Mouse (Mus musculus): Measurements from ENCODE around the gene Olfr1348. TPM values are rescaled to one million over a fixed set of nuclear protein-coding genes. Genes with fewer than 3 reads are reported as not detected.
"Not testable (repeated sequence)": the region's sequence is repeated elsewhere in the genome, so short reads cannot be mapped to it uniquely, and the experiment has no call there.

The Olfr1348 gene
- not detected in 2 replicates for polyA plus RNA-seq (2016; fragmentation: Nextera tagmentation; extraction: Ambion mirVana)

DNA sequence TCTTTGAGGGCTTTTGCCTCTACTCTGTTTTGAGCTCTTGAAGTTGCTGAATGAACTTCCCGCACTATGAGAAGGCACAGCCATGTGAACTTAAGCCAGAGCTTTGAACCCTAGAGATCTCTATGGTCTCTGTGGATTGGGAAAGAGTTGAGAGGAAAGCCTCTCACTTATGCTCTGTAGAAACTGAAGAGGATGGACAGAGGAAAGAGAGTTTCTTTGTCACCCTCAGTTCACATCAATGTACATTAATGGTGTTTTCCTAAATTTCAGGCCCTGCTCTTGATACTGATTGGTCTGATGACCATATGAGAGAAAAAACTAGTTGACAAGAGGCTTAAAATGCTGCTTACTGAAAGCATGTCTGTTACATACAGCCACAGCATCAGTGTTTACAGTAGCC, at the start of gene Olfr1348:
Gene Olfr1348, minus strand, starts transcription at position 101 of the 400 bp plus-strand sequence.
- no peaks in the 10 kb centered on the region; the same call in 1 of the 2 replicates for H3K9me3 ChIP-seq
- no peak for ATAC-seq (ENCODE audit: insufficient number of reproducible peaks, insufficient read depth, low FRiP score, low TSS enrichment, low read depth)
- H3K36me3 ChIP-seq, result no peaks in the 10 kb centered on the region
- no peaks in the 10 kb centered on the region for H3K4me1 ChIP-seq (replicated peaks)
- no peaks in the 10 kb centered on the region for H3K27me3 ChIP-seq
- H3K9ac ChIP-seq (replicated peaks), result no peak within 1 kb of the TSS
- H3K27ac ChIP-seq, result no peak within 1 kb of the TSS
- H3K4me2 ChIP-seq, result no peak within 1 kb of the TSS
- WGBS, result 93% methylated on average over 1 of the region's 1 CpGs
- no peak within 1 kb of the TSS for H3K4me3 ChIP-seq (replicated peaks)

- H3K27me3 ChIP-seq, result no peaks in the 10 kb centered on the region
- no peak overlapping the region for H3K4me3 ChIP-seq (replicated peaks)
- WGBS, result 65% methylated on average over 5 of the region's 5 CpGs
- peaks cover 10% of the 10 kb centered on the region; the same call in 1 of the 2 replicates for H3K9me3 ChIP-seq
- no peak overlapping the region for H3K9ac ChIP-seq (replicated peaks)
- ATAC-seq (ENCODE audit: insufficient number of reproducible peaks, insufficient read depth, low FRiP score, low TSS enrichment, low read depth), result no peak
- H3K27ac ChIP-seq, result no peak overlapping the region
- H3K36me3 ChIP-seq, result no peaks in the 10 kb centered on the region
- no peak overlapping the region for H3K4me2 ChIP-seq
- no peaks in the 10 kb centered on the region for H3K4me1 ChIP-seq (replicated peaks)
These were observed 17.6 kb upstream of the Olfr1348 start for GRCm38 (mm10) chr7:6526141-6526540.

DNA sequence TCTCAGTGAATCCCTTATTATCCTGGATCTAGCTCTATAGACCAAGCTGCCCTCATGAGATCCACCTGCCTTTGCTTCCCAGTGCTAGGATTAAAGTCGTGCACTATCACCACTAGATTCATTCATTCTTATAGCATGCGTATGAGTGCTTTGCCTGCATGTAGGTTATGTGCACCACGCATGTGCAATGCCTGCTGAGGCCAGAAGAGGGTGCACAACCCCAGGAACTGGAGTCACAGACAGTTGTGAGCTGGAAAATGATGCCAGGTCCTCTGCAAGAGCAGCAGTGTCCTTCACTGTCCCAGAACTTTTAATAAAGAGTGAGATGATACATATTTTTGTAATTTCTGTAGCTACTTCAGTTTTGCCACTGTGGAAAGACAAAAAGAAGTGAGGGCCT, 16.5 kb upstream of the Olfr1348 start:
- 60% methylated on average over 3 of the region's 3 CpGs for WGBS
- H3K4me3 ChIP-seq (replicated peaks), result no peak overlapping the region
- no peak for ATAC-seq (ENCODE audit: insufficient number of reproducible peaks, insufficient read depth, low FRiP score, low TSS enrichment, low read depth)

GRCm38 (mm10) chr7:6522850-6523249, 14.3 kb upstream of the Olfr1348 start, which contains the start of gene Olfr1349:
TSS of gene Olfr1349 (minus strand) at chr7:6522950.
- Histone ChIP-seq H3K36me3 (no peaks in the 10 kb centered on the region), H3K4me2 (no peak within 1 kb of the TSS), H3K9me3 (peaks cover 17% of the 10 kb centered on the region; the same call in 1 of the 2 replicates), H3K4me3 (replicated peaks) (no peak within 1 kb of the TSS), H3K27me3 (no peaks in the 10 kb centered on the region), H3K27ac (no peak within 1 kb of the TSS), H3K9ac (replicated peaks) (no peak within 1 kb of the TSS), H3K4me1 (replicated peaks) (no peaks in the 10 kb centered on the region)
- no peak for ATAC-seq (ENCODE audit: insufficient number of reproducible peaks, insufficient read depth, low FRiP score, low TSS enrichment, low read depth)
- WGBS, result 87% methylated on average over 5 of the region's 5 CpGs

More for the DNA sequence above, 16.5 kb upstream of the Olfr1348 start:
- Histone ChIP-seq H3K36me3 (no peaks in the 10 kb centered on the region), H3K9ac (replicated peaks) (no peak overlapping the region), H3K27ac (no peak overlapping the region), H3K4me1 (replicated peaks) (no peaks in the 10 kb centered on the region), H3K9me3 (peaks cover 14% of the 10 kb centered on the region; the same call in 1 of the 2 replicates), H3K4me2 (no peak overlapping the region), H3K27me3 (no peaks in the 10 kb centered on the region)

DNA sequence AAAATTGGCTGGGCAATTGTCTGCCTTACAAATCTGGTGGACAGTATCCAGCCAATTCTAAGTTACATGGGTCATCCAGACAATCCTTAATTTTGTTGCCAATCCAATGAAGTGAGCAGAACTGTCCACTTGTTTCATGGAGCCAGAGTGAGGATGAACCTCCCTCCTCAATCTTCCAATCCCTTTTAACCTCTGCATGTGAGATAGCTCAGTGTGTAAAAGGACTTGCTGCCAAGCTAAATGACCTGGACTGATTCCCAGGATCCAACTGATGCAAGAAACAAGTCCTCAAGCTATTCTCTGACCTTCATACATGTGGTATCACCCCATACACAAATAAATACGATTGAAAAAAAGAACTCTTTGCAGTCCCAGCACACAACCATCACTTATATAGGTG, 13.1 kb upstream of the Olfr1348 start:
- no peak for ATAC-seq (ENCODE audit: insufficient number of reproducible peaks, insufficient read depth, low FRiP score, low TSS enrichment, low read depth)
- H3K27me3 ChIP-seq, result no peaks in the 10 kb centered on the region
- 32% methylated on average over 1 of the region's 1 CpGs for WGBS
- H3K9me3 ChIP-seq, result peaks cover 20% of the 10 kb centered on the region
- no peak overlapping the region for H3K27ac ChIP-seq
- H3K36me3 ChIP-seq, result no peaks in the 10 kb centered on the region
- no peaks in the 10 kb centered on the region for H3K4me1 ChIP-seq (replicated peaks)
- H3K9ac ChIP-seq (replicated peaks), result no peak overlapping the region
- H3K4me2 ChIP-seq, result no peak overlapping the region
- no peak overlapping the region for H3K4me3 ChIP-seq (replicated peaks)

GRCm38 (mm10) chr7:6499655-6500054, 8.9 kb downstream of the Olfr1348 start, which contains the start of gene Olfr1347:
TSS of gene Olfr1347 (minus strand) at chr7:6499755.
- H3K9me3 ChIP-seq, result peaks cover 27% of the 10 kb centered on the region
- WGBS, result 53% methylated on average over 1 of the region's 1 CpGs
- no peak within 1 kb of the TSS for H3K27ac ChIP-seq
- no peaks in the 10 kb centered on the region for H3K4me1 ChIP-seq (replicated peaks)
- no peaks in the 10 kb centered on the region for H3K27me3 ChIP-seq
- no peak within 1 kb of the TSS for H3K4me2 ChIP-seq
- no peaks in the 10 kb centered on the region for H3K36me3 ChIP-seq
- no peak within 1 kb of the TSS for H3K4me3 ChIP-seq (replicated peaks)
- ATAC-seq (ENCODE audit: insufficient number of reproducible peaks, insufficient read depth, low FRiP score, low TSS enrichment, low read depth), result no peak
- no peak within 1 kb of the TSS for H3K9ac ChIP-seq (replicated peaks)

DNA sequence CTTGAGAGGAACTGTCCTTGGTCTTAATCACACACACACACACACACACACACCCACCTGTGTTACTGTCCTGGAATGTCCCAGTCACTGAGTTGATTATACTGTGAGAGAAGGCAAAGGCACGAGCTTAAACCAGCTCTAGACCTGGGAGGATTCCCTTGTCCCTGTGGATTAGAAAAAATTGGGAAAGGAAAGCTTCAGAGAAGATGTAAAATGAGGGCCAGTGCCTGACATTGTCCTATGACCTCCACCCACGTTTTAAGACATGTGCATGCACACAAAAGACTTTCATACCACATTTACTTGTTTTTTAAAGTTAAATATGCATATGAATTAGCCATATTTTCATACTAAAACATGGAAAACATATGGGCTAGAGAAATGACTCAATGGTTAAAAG, 21.7 kb downstream of the Olfr1348 start, which contains the start of gene Olfr5:
Gene Olfr5, minus strand, starts transcription at position 101 of the 400 bp plus-strand sequence.
- 42% methylated on average over 2 of the region's 2 CpGs for whole genome bisulfite sequencing
- Histone ChIP-seq H3K4me1 (replicated peaks) (no peaks in the 10 kb centered on the region), H3K4me2 (no peak within 1 kb of the TSS), H3K27ac (no peak within 1 kb of the TSS), H3K36me3 (no peaks in the 10 kb centered on the region), H3K9me3 (peaks cover 10% of the 10 kb centered on the region; the same call in 1 of the 2 replicates), H3K27me3 (no peaks in the 10 kb centered on the region), H3K4me3 (replicated peaks) (no peak within 1 kb of the TSS), H3K9ac (replicated peaks) (no peak within 1 kb of the TSS)
- ATAC-seq (ENCODE audit: insufficient number of reproducible peaks, insufficient read depth, low FRiP score, low TSS enrichment, low read depth), result no peak

GRCm38 (mm10) chr7:6477633-6478032, 30.9 kb downstream of the Olfr1348 start:
- not testable (repeated sequence) for H3K4me1 ChIP-seq (replicated peaks); ATAC-seq (ENCODE audit: insufficient number of reproducible peaks, insufficient read depth, low FRiP score, low TSS enrichment, low read depth)
- 76% methylated on average over 2 of the region's 2 CpGs for WGBS

DNA sequence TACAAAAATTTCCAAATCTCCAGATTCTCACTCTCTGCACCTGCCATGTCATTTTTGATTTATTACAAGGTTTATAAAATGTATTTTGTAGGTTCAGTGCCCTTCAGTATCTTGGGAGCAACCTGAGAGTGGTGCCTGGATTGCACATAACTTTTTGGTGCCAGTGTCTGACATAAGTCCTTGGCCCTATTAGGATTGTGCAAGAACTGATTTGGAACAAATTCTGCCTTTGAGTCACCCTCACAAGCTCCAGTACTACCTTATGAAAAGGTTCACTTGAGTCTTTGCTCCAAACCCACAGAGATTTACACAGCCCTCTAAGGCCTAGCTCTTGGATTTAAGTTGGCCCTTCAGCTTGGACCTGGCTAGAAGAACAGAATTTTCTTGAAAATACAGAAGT, 41.6 kb downstream of the Olfr1348 start, which contains the start of gene Olfr1346:
Gene Olfr1346, plus strand, starts transcription at position 151 of the 400 bp plus-strand sequence.
- H3K4me2 ChIP-seq, result no peak within 1 kb of the TSS
- H3K4me3 ChIP-seq (replicated peaks), result no peak within 1 kb of the TSS
- no peak within 1 kb of the TSS for H3K27ac ChIP-seq
- no peaks in the 10 kb centered on the region for H3K27me3 ChIP-seq
- no peak within 1 kb of the TSS for H3K9ac ChIP-seq (replicated peaks)
- no peaks in the 10 kb centered on the region for H3K4me1 ChIP-seq (replicated peaks)
- no peaks in the 10 kb centered on the region for H3K9me3 ChIP-seq
- no peaks in the 10 kb centered on the region for H3K36me3 ChIP-seq
- no peak for ATAC-seq (ENCODE audit: insufficient number of reproducible peaks, insufficient read depth, low FRiP score, low TSS enrichment, low read depth)

More at GRCm38 (mm10) chr7:6477633-6478032, 30.9 kb downstream of the Olfr1348 start:
- H3K27me3 ChIP-seq; H3K36me3 ChIP-seq; H3K4me2 ChIP-seq; H3K4me3 ChIP-seq (replicated peaks); H3K27ac ChIP-seq; H3K9ac ChIP-seq (replicated peaks): not testable (repeated sequence)
- H3K9me3 ChIP-seq, result peaks cover 36% of the 10 kb centered on the region

DNA sequence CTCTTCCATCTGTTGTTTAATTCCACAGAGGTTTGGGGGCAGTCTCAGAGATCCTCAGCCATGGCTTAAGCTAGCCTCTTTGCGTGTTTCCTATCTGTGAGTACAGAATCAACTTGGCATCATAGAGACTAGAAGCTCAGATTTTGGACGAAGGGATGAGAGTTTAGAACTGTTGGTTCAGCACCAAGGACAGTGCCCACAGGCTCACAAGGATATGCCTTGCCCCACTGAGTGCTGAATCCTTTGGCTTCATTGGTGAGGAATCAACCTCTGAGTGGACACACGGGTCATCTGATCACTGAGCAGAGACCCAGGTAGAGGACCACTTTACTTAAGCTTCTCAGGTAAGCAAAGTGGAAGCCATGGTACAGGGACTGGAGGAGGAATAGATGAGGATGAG, 52.1 kb downstream of the Olfr1348 start:
- WGBS, result 43% methylated on average over 3 of the region's 3 CpGs

GRCm38 (mm10) chr7:6455868-6456267, 52.7 kb downstream of the Olfr1348 start, which contains the start of gene Olfr1336:
TSS of gene Olfr1336 (plus strand) at chr7:6456168.
- no peaks in the 10 kb centered on the region for H3K27me3 ChIP-seq
- H3K4me2 ChIP-seq, result no peak within 1 kb of the TSS
- H3K27ac ChIP-seq, result no peak within 1 kb of the TSS
- ATAC-seq (ENCODE audit: insufficient number of reproducible peaks, insufficient read depth, low FRiP score, low TSS enrichment, low read depth), result no peak
- H3K36me3 ChIP-seq, result no peaks in the 10 kb centered on the region
- no peaks in the 10 kb centered on the region for H3K4me1 ChIP-seq (replicated peaks)
- peaks cover 28% of the 10 kb centered on the region; the same call in 1 of the 2 replicates for H3K9me3 ChIP-seq
- no peak within 1 kb of the TSS for H3K4me3 ChIP-seq (replicated peaks)
- H3K9ac ChIP-seq (replicated peaks), result no peak within 1 kb of the TSS

More for the DNA sequence above, 52.1 kb downstream of the Olfr1348 start:
- Histone ChIP-seq H3K9me3 (peaks cover 28% of the 10 kb centered on the region; the same call in 1 of the 2 replicates), H3K9ac (replicated peaks) (no peak overlapping the region), H3K4me3 (replicated peaks) (no peak overlapping the region), H3K4me2 (no peak overlapping the region), H3K4me1 (replicated peaks) (no peaks in the 10 kb centered on the region), H3K27me3 (no peaks in the 10 kb centered on the region), H3K27ac (no peak overlapping the region), H3K36me3 (no peaks in the 10 kb centered on the region)
- no peak for ATAC-seq (ENCODE audit: insufficient number of reproducible peaks, insufficient read depth, low FRiP score, low TSS enrichment, low read depth)

Data from limb, embryonic 12.5 days (tissue).